In the genomic region with DNA sequence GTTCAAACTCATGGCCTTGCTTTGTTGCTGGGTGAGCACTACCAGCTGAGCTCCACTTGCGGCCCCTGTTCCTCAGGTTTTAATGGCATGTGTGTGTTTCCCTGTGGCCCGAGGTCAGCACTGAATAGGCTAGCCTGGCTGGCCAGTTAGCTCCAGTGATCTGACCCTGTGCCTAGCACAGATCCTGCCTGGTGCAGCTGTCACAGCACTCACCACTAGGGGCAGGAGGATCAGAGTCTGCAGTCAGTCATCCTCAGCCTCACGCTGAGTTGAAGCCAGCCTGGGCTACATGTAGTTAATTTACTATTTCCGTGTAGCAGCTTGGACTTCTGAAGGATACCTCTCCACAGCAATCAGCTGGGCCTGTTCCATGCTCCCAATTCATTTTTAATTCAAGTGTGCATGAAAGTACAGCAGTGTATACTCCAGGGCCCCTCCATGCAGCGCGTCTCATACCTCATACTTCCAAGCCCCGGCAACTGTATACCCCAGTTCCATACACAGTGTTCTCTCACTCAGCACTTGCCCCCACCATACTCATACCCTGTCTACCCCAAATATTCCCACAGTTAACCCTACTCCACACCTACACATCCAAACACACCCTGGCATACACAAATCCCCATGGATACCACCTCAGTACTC, we compare ENCODE assay signal across 7 mouse cellular contexts. TPM values are rescaled to one million over a fixed set of nuclear protein-coding genes. Genes with fewer than 3 reads are reported as not detected.
DNase-seq lines count a peak whose midpoint lies in the region; ATAC-seq and TF ChIP-seq lines count a peak whose summit lies in the region.

No protein-coding gene starts in this region.

- H3K4me3 ChIP-seq in testis, adult 2 months (ENCODE audit: control insufficient read depth, low read depth, low read length), result no peak overlapping the region
- no peak overlapping the region for H3K4me3 ChIP-seq in heart, embryonic 16.5 days (ENCODE audit: low read length)
- no peak overlapping the region for H3K4me3 ChIP-seq in limb, embryonic 10.5 days
- H3K4me3 ChIP-seq in neural tube, embryonic 13.5 days, result no peak overlapping the region

- no peak for TF ChIP-seq POLR2A in testis, adult 2 months (IDR thresholded peaks at IDR 0.05; ENCODE audit: control insufficient read depth, low read depth, low read length)

- H3K9ac ChIP-seq in heart, embryonic 16.5 days (ENCODE audit: low read length), result no peak overlapping the region
- H3K9ac ChIP-seq in neural tube, embryonic 13.5 days, result no peak overlapping the region

- 64% methylated on average over 7 of the region's 7 CpGs for WGBS in heart, embryonic 16.5 days
- 75% methylated on average over 7 of the region's 7 CpGs for WGBS in limb, embryonic 10.5 days
- WGBS in neural tube, embryonic 13.5 days, result 63% methylated on average over 7 of the region's 7 CpGs

- peak overlapping the region; percentile 77 for H3K27ac ChIP-seq in testis, adult 2 months (ENCODE audit: control insufficient read depth, insufficient read depth, low read depth, low read length)
- H3K27ac ChIP-seq in heart, embryonic 16.5 days (ENCODE audit: low read length), result peak overlapping the region; percentile 81
- H3K27ac ChIP-seq in limb, embryonic 10.5 days, result peak overlapping the region; percentile 19; the same call in 1 of the 2 replicates
- 0 out of 2 replicates have a peak overlapping the region, but pooled peaks have one; percentile 40 for H3K27ac ChIP-seq in neural tube, embryonic 13.5 days (replicated peaks)

- H3K9me3 ChIP-seq in heart, embryonic 16.5 days (replicated peaks; ENCODE audit: control insufficient read depth, low read length), result no peaks in the 10 kb centered on the region
- H3K9me3 ChIP-seq in limb, embryonic 10.5 days (replicated peaks), result no peaks in the 10 kb centered on the region
- no peaks in the 10 kb centered on the region for H3K9me3 ChIP-seq in neural tube, embryonic 13.5 days

- no peaks in the 10 kb centered on the region for H3K27me3 ChIP-seq in testis, adult 2 months (ENCODE audit: control insufficient read depth, insufficient read depth, low read length)
- H3K27me3 ChIP-seq in heart, embryonic 16.5 days (ENCODE audit: control insufficient read depth, insufficient read depth, low read length), result no peaks in the 10 kb centered on the region
- no peaks in the 10 kb centered on the region for H3K27me3 ChIP-seq in limb, embryonic 10.5 days (ENCODE audit: low read depth, poor library complexity, severe bottlenecking)
- no peaks in the 10 kb centered on the region for H3K27me3 ChIP-seq in neural tube, embryonic 13.5 days

- ATAC-seq in heart, embryonic 16.5 days (replicated peaks; ENCODE audit: extremely low read depth, insufficient read depth, low FRiP score), result no peak
- ATAC-seq in neural tube, embryonic 13.5 days (ENCODE audit: low read depth), result peak; percentile 63; the same call in 1 of the 2 replicates

- DNase-seq in testis, postnatal 14 days (ENCODE audit: low spot score), result no peak
- DNase-seq in cerebellum, postnatal 36 days, result peak; percentile 55 to 64
- peak; percentile 42 for DNase-seq in limb, embryonic 10.5 days (ENCODE audit: low spot score)
- DNase-seq in urinary bladder, postnatal 25 days (ENCODE audit: low spot score), result no peak

- no peak overlapping the region for H3K4me2 ChIP-seq in heart, embryonic 16.5 days (ENCODE audit: low read depth, low read length)
- no peak overlapping the region for H3K4me2 ChIP-seq in neural tube, embryonic 13.5 days

- no peaks in the 10 kb centered on the region for H3K36me3 ChIP-seq in testis, adult 2 months (ENCODE audit: control insufficient read depth, insufficient read depth, low read length)
- H3K36me3 ChIP-seq in heart, embryonic 16.5 days (ENCODE audit: control insufficient read depth, insufficient read depth), result no peaks in the 10 kb centered on the region
- H3K36me3 ChIP-seq in limb, embryonic 10.5 days, result no peaks in the 10 kb centered on the region
- no peaks in the 10 kb centered on the region for H3K36me3 ChIP-seq in neural tube, embryonic 13.5 days

- TF ChIP-seq CTCF in testis, adult 2 months (IDR thresholded peaks at IDR 0.05; ENCODE audit: control insufficient read depth, insufficient read depth, insufficient replicate concordance, low read depth, low read length), result peak; percentile 70; the same call in 1 of the 2 replicates

- H3K4me1 ChIP-seq in testis, adult 2 months (ENCODE audit: control insufficient read depth, insufficient read depth, low read length), result peaks cover 2% of the 10 kb centered on the region
- H3K4me1 ChIP-seq in heart, embryonic 16.5 days (ENCODE audit: control insufficient read depth, insufficient read depth, low read length), result peaks cover 83% of the 10 kb centered on the region
- peaks cover 20% of the 10 kb centered on the region for H3K4me1 ChIP-seq in limb, embryonic 10.5 days
- peaks cover 23% of the 10 kb centered on the region for H3K4me1 ChIP-seq in neural tube, embryonic 13.5 days (replicated peaks)

RNA-seq across cellular contexts. Expression of a gene that starts 16.3 kb away (rescaled TPM):
- polyA plus RNA-seq in testis, adult 2 months (2012; rRNA removed), result 76.5 and 78.9 TPM in 2 replicates
- polyA plus RNA-seq in heart, embryonic 16.5 days (2015; fragmentation: Nextera tagmentation; extraction: Ambion mirVana), result 139 and 147 TPM in 2 replicates
- polyA plus RNA-seq in limb, embryonic 10.5 days (2016; fragmentation: Nextera tagmentation; extraction: Ambion mirVana), result 164 and 175 TPM in 2 replicates
- 105 and 118 TPM in 2 replicates for polyA plus RNA-seq in neural tube, embryonic 13.5 days (2015; fragmentation: Nextera tagmentation; extraction: Ambion mirVana)

RNA-seq across cellular contexts. Expression of a gene that starts 18.6 kb away (rescaled TPM):
- 5.4 and 6.1 TPM in 2 replicates for polyA plus RNA-seq in testis, adult 2 months (2012; rRNA removed)
- 3.3 and 3.8 TPM in 2 replicates for polyA plus RNA-seq in heart, embryonic 16.5 days (2015; fragmentation: Nextera tagmentation; extraction: Ambion mirVana)
- 0.73 and 0.76 TPM in 2 replicates for polyA plus RNA-seq in limb, embryonic 10.5 days (2016; fragmentation: Nextera tagmentation; extraction: Ambion mirVana)
- 1.8 and 2.2 TPM in 2 replicates for polyA plus RNA-seq in neural tube, embryonic 13.5 days (2015; fragmentation: Nextera tagmentation; extraction: Ambion mirVana)

RNA-seq across cellular contexts. Expression of a gene that starts 48.3 kb away (rescaled TPM):
- polyA plus RNA-seq in testis, adult 2 months (2012; rRNA removed), result 12.2 and 13.2 TPM in 2 replicates
- 16.4 and 17.2 TPM in 2 replicates for polyA plus RNA-seq in heart, embryonic 16.5 days (2015; fragmentation: Nextera tagmentation; extraction: Ambion mirVana)
- 52.8 and 60.6 TPM in 2 replicates for polyA plus RNA-seq in limb, embryonic 10.5 days (2016; fragmentation: Nextera tagmentation; extraction: Ambion mirVana)
- 38.0 and 39.3 TPM in 2 replicates for polyA plus RNA-seq in neural tube, embryonic 13.5 days (2015; fragmentation: Nextera tagmentation; extraction: Ambion mirVana)

Comparison
In these comparisons a context has a peak if more than half of its experiments do, and no peak if none do; other contexts are left out.
1. H3K27ac ChIP-seq: peak in every context shown above with its lines; median percentile 81 in heart, embryonic 16.5 days; 77 in testis, adult 2 months; 40 in neural tube, embryonic 13.5 days; 19 in limb, embryonic 10.5 days.
2. DNase-seq: peak in cerebellum, postnatal 36 days (2 of 2) and limb, embryonic 10.5 days (single experiment); none in testis, postnatal 14 days (single experiment) and urinary bladder, postnatal 25 days (single experiment).